Mouse (Mus musculus): ENCODE results near the gene Notum. TPM values are rescaled to one million over a fixed set of nuclear protein-coding genes. Genes with fewer than 3 reads are reported as not detected.

Notum gene
- polyA plus RNA-seq, 1 experiment = 0.43 TPM

- Histone ChIP-seq H3K4me3 (ENCODE audit: insufficient read depth, poor library complexity, severe bottlenecking) (peak overlapping the region; percentile 30), H3ac (ENCODE audit: control insufficient read depth, insufficient read length, low read depth) (peak overlapping the region; percentile 60), H3K27me3 (ENCODE audit: control insufficient read depth, insufficient read depth, insufficient read length) (no peaks in the 10 kb centered on the region), H3K79me2 (ENCODE audit: control insufficient read depth, insufficient read depth) (no peaks in the 10 kb centered on the region), H3K36me3 (ENCODE audit: control insufficient read depth, insufficient read depth) (no peaks in the 10 kb centered on the region), H3K79me3 (ENCODE audit: low read depth) (no peaks in the 10 kb centered on the region)
- TF ChIP-seq USF1 (IDR thresholded peaks at IDR 0.05; ENCODE audit: low read depth) (no peak), MYOD1 (IDR thresholded peaks at IDR 0.05; ENCODE audit: control insufficient read depth, insufficient read length, low read depth) (peak; percentile 52)
These were observed 17.9 kb downstream of the Notum start for GRCm38 (mm10) chr11:120642939-120643600.

DNA sequence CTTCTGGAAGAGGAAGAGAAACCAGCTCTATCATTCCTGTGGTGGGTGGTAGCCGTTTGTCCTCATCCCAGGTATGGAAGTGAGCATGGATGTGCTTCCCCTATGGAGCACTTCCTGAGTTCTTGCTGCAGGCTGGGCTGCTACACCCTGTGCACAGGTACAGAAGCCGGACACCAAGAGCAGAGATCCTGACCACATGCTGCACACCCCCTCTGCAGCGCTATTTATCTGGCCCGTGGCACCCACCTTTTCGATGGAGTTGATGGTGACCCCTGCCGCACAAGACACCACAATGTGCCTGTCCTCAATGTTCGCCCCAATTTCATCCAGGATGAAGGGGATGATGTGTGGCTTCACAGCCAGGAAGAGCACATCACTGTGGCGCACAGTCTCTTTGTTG lies 19.1 kb downstream of the Notum start:
- Histone ChIP-seq H3K36me3 (ENCODE audit: control insufficient read depth, insufficient read depth) (no peaks in the 10 kb centered on the region), H3ac (ENCODE audit: control insufficient read depth, insufficient read length, low read depth) (no peak overlapping the region), H3K79me2 (ENCODE audit: control insufficient read depth, insufficient read depth) (no peaks in the 10 kb centered on the region), H3K27me3 (ENCODE audit: control insufficient read depth, insufficient read depth, insufficient read length) (no peaks in the 10 kb centered on the region), H3K4me3 (ENCODE audit: insufficient read depth, poor library complexity, severe bottlenecking) (no peak overlapping the region), H3K79me3 (ENCODE audit: low read depth) (no peaks in the 10 kb centered on the region)
- TF ChIP-seq MYOD1 (IDR thresholded peaks at IDR 0.05; ENCODE audit: control insufficient read depth, insufficient read length, low read depth) = no peak
- no peak for TF ChIP-seq CEBPB (IDR thresholded peaks at IDR 0.05; ENCODE audit: low read depth)
- TF ChIP-seq FOSL1 (IDR thresholded peaks at IDR 0.05; ENCODE audit: insufficient read depth, low read length, poor library complexity, severe bottlenecking) = no peak
- no peak for TF ChIP-seq CTCF (IDR thresholded peaks at IDR 0.05; ENCODE audit: control insufficient read depth, insufficient read depth, insufficient read length)

DNA sequence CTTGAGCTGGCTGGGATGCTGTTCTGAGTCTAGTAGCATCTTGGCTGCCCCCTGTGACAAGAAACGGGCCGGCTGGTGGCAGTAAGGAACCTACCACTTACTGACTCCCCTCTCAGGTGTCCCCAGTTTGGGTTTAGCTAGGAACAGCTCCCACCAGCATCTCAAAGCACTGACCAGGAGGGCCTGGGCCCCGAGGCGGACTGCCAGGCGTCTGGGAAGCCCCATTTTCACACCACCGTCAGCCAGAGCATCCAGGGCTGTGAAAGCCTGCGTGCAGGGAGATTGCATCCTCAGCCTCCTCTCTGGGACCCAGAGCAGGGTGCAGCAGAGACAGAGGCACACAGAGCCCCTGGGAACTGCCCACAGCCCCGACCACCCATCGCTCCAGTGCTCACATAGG lies 19.7 kb downstream of the Notum start:
- no peaks in the 10 kb centered on the region for H3K27me3 ChIP-seq (ENCODE audit: control insufficient read depth, insufficient read depth, insufficient read length)
- H3K36me3 ChIP-seq (ENCODE audit: control insufficient read depth, insufficient read depth) = no peaks in the 10 kb centered on the region
- no peak overlapping the region for H3ac ChIP-seq (ENCODE audit: control insufficient read depth, insufficient read length, low read depth)
- H3K4me3 ChIP-seq (ENCODE audit: insufficient read depth, poor library complexity, severe bottlenecking) = no peak overlapping the region
- no peaks in the 10 kb centered on the region for H3K79me3 ChIP-seq (ENCODE audit: low read depth)
- TF ChIP-seq MAX (IDR thresholded peaks at IDR 0.05) (no peak), CEBPB (IDR thresholded peaks at IDR 0.05; ENCODE audit: low read depth) (no peak), USF1 (IDR thresholded peaks at IDR 0.05; ENCODE audit: low read depth) (no peak), CTCF (IDR thresholded peaks at IDR 0.05; ENCODE audit: control insufficient read depth, insufficient read depth, insufficient read length) (no peak), FOSL1 (IDR thresholded peaks at IDR 0.05; ENCODE audit: insufficient read depth, low read length, poor library complexity, severe bottlenecking) (no peak), MYOG (IDR thresholded peaks at IDR 0.05; ENCODE audit: control insufficient read depth, extremely low read depth, insufficient read length) (no peak), MYOD1 (IDR thresholded peaks at IDR 0.05; ENCODE audit: control insufficient read depth, insufficient read length, low read depth) (no peak)
- peaks cover under 1% of the 10 kb centered on the region for H3K79me2 ChIP-seq (ENCODE audit: control insufficient read depth, insufficient read depth)

- TF ChIP-seq CTCF (IDR thresholded peaks at IDR 0.05; ENCODE audit: control insufficient read depth, insufficient read depth, insufficient read length) (no peak), USF1 (IDR thresholded peaks at IDR 0.05; ENCODE audit: low read depth) (no peak), FOSL1 (IDR thresholded peaks at IDR 0.05; ENCODE audit: insufficient read depth, low read length, poor library complexity, severe bottlenecking) (no peak), MAX (IDR thresholded peaks at IDR 0.05) (no peak), MYOG (IDR thresholded peaks at IDR 0.05; ENCODE audit: control insufficient read depth, extremely low read depth, insufficient read length) (no peak), MYOD1 (IDR thresholded peaks at IDR 0.05; ENCODE audit: control insufficient read depth, insufficient read length, low read depth) (no peak), CEBPB (IDR thresholded peaks at IDR 0.05; ENCODE audit: low read depth) (no peak)
- no peaks in the 10 kb centered on the region for H3K36me3 ChIP-seq (ENCODE audit: control insufficient read depth, insufficient read depth)
- no peaks in the 10 kb centered on the region for H3K27me3 ChIP-seq (ENCODE audit: control insufficient read depth, insufficient read depth, insufficient read length)
- no peak overlapping the region for H3K4me3 ChIP-seq (ENCODE audit: insufficient read depth, poor library complexity, severe bottlenecking)
- H3K79me3 ChIP-seq (ENCODE audit: low read depth) = peaks cover 38% of the 10 kb centered on the region
- peaks cover 60% of the 10 kb centered on the region for H3K79me2 ChIP-seq (ENCODE audit: control insufficient read depth, insufficient read depth)
- no peak overlapping the region for H3ac ChIP-seq (ENCODE audit: control insufficient read depth, insufficient read length, low read depth)
These were observed 26.2 kb downstream of the Notum start for GRCm38 (mm10) chr11:120634810-120635209.

- H3ac ChIP-seq (ENCODE audit: control insufficient read depth, insufficient read length, low read depth) = peak within 1 kb of the TSS; percentile 87
- peaks cover 71% of the 10 kb centered on the region for H3K79me2 ChIP-seq (ENCODE audit: control insufficient read depth, insufficient read depth)
- peak within 1 kb of the TSS; percentile 82 for H3K4me3 ChIP-seq (ENCODE audit: insufficient read depth, poor library complexity, severe bottlenecking)
- TF ChIP-seq FOSL1 (IDR thresholded peaks at IDR 0.05; ENCODE audit: insufficient read depth, low read length, poor library complexity, severe bottlenecking) = no peak
- TF ChIP-seq MAX (IDR thresholded peaks at IDR 0.05) = peak; percentile 43
- TF ChIP-seq MYOD1 (IDR thresholded peaks at IDR 0.05; ENCODE audit: control insufficient read depth, insufficient read length, low read depth) = no peak
- no peak for TF ChIP-seq CEBPB (IDR thresholded peaks at IDR 0.05; ENCODE audit: low read depth)
- TF ChIP-seq CTCF (IDR thresholded peaks at IDR 0.05; ENCODE audit: control insufficient read depth, insufficient read depth, insufficient read length) = no peak
- TF ChIP-seq MYOG (IDR thresholded peaks at IDR 0.05; ENCODE audit: control insufficient read depth, extremely low read depth, insufficient read length) = no peak
- TF ChIP-seq USF1 (IDR thresholded peaks at IDR 0.05; ENCODE audit: low read depth) = peak; percentile 90
- peaks cover 49% of the 10 kb centered on the region for H3K79me3 ChIP-seq (ENCODE audit: low read depth)
- H3K27me3 ChIP-seq (ENCODE audit: control insufficient read depth, insufficient read depth, insufficient read length) = no peaks in the 10 kb centered on the region
- H3K36me3 ChIP-seq (ENCODE audit: control insufficient read depth, insufficient read depth) = peaks cover 11% of the 10 kb centered on the region
These were observed 27.2 kb downstream of the Notum start, which contains the start of gene Mafg for GRCm38 (mm10) chr11:120633520-120634343. Gene Mafg (minus strand): TSS chr11:120633600.
